Mouse (Mus musculus) olfactory bulb, adult 2 months (tissue): ENCODE data around the gene Nat14.

Experiments used
- CTCF ChIP-seq: fragments of 200-500 bp; IDR thresholded peaks from 2 replicates; pipeline ENCODE4 v1.5.1; 2012; ENCODE audit warnings: low read depth, mild to moderate bottlenecking, low read length, moderate library complexity; ENCODE audit not compliant: insufficient read depth
- POLR2A ChIP-seq: fragments of 200-500 bp; IDR thresholded peaks from 2 replicates; pipeline ENCODE4 v1.6.1; 2012; ENCODE audit warnings: mild to moderate bottlenecking, low read depth, low read length, moderate library complexity; ENCODE audit not compliant: insufficient read depth

GRCm38 (mm10) chr7:4877226-4877625 is 44.6 kb upstream of the Nat14 start:
- no peak for TF ChIP-seq CTCF
- TF ChIP-seq POLR2A = no peak
